Mouse (Mus musculus): ENCODE data around the gene Olfr629.
A peak's percentile ranks its signal among the peaks of the same experiment; 100 is the strongest.
"Not testable (repeated sequence)": the region's sequence is repeated elsewhere in the genome, so short reads cannot be mapped to it uniquely, and the experiment has no call there.

The Olfr629 gene

GRCm38 (mm10) chr7:103744843-103745242, at the start of gene Olfr629:
Gene Olfr629, minus strand, starts transcription at chr7:103744943.
- no peak for DNase-seq (ENCODE audit: low spot score in 2 of 2)

DNA sequence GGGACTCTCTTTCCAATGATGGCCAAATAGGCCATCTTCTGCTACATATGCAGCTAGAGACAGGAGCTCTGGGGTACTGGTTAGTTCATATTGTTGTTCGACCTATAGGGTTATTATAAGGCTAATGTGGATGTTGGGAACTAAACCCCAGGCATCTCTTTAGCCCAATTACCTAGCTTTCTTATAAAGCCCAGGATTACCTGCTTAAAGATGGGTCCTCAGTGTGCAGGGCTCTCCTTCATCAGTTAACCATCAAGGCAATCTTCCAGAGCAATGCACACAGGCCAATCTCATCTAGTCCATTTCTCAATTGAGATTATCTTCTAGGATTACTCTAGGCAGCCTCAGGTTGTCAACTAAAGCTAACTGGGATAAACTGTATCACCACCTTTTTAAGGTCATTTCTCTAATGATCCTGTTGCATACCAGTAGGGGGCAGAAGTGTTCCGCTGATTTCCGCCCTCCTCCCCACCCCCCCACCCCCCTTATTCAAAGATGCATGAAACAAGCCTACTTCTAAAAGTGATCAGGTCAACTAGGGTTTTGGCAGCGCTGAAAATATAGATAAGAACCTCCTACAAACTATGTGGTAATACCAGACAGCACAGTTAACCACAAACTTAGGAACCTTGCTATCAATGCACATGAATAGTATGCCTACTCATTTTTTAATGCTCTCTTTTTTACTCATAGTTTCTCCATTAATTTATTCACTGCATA, 48.1 kb upstream of the Olfr629 start:
- no peak for DNase-seq (ENCODE audit: low spot score in 2 of 2)

DNA sequence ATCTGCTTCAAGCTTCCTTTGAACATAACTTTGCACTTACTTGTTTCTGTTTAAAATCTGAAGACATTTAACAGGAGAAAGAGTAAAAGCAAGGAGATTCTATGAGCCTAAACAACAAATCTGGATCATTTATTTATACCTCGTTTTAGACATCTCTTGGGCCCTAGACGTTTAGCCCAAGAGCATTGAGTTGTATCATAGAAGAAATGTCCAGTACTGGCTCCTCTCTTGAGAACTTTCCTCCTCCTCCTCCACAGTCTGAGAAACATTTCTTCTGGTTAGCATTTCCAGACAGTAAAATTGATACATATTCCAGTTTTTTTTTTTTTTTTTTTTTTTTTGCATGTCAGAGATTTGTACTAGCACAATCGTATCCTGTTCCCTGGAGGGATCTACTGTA, 47.0 kb upstream of the Olfr629 start, which contains the start of gene Olfr67:
Gene Olfr67 (minus strand): TSS at position 101 of the 400 bp plus-strand sequence.
- DNase-seq (ENCODE audit: low spot score in 2 of 2) = no peak

DNA sequence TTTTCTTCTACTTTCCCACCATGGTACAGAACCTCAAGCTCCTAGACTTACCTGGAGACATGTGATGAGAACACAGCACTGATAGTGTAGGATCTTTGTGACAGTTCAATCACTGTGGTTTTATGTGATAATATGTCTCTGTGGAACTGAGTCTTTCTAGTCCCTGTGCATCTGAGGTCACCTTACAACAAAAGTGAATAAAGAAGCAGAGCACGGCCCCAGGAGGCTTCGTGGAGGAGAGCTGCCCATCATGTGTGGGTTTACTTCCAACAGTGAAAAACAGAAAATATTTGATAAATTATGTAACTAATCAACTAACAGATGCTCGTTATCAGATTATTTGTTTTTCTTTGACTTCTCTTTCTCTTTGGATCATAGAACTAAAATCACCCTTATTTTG, 34.9 kb upstream of the Olfr629 start, which contains the start of gene Olfr68:
Gene Olfr68 (minus strand): TSS at position 101 of the 400 bp plus-strand sequence.
- DNase-seq (ENCODE audit: low spot score in 2 of 2) = no peak

- not testable (repeated sequence) for DNase-seq (ENCODE audit: low spot score in 2 of 2)
Measured at GRCm38 (mm10) chr7:103777652-103778051, 32.9 kb upstream of the Olfr629 start.

DNA sequence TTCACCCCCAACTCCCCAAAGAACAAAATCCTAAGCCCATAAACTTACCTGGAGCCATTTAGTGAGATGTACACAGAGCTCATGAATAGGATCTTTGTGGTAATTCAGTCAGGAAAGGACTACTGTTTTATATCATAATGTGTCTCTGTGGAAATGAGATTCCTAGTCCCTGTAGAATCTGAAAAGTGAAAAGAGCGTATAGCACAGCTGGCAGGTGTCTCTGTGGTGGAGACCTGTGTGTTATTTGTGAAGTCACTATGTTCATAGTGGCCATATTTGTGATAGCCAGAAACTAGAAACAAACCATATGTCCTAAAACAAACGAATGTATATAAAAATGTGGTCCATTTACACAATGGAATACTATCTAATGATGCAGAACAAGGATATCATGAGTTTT, 26.8 kb upstream of the Olfr629 start, which contains the start of gene Olfr69:
Gene Olfr69 (minus strand): TSS at position 101 of the 400 bp plus-strand sequence.
- DNase-seq (ENCODE audit: low spot score in 2 of 2) = no peak

DNA sequence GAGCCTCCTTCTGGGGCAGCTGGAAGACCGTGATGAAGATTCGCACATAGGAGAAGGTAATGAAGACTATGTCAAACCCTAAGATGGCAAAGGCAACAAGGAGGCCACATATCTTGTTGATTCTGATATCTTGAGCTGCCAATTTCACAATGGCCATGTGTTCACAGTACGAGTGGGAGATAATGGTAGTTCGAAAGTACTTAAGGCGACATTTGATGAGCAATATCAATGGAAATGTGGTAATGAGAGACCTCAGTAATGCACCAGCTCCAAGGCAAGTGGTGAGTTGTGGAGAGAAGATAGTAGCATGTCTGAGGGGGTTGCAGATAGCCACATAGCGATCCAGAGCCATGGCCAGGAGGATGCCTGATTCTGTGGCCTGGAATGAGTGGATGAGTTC, 22.9 kb upstream of the Olfr629 start:
- DNase-seq (ENCODE audit: low spot score in 2 of 2) = not testable (repeated sequence)

DNA sequence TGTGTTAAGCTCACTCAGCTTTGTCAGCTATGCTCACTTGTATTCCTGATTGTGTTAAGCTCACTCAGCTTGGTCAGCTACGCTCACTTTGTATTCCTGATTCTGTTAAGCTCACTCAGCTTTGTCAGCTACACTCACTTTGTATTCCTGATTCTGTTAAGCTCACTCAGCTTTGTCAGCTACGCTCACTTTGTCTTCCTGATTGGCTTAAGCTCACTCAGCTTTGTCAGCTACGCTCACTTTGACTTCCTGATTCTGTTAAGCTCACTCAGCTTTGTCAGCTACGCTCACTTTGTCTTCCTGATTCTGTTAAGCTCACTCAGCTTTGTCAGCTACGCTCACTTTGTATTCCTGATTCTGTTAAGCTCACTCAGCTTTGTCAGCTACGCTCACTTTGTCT, 17.5 kb upstream of the Olfr629 start:
- not testable (repeated sequence) for DNase-seq (ENCODE audit: low spot score in 2 of 2)

GRCm38 (mm10) chr7:103757233-103757632, 12.5 kb upstream of the Olfr629 start, which contains the start of gene Olfr630:
Gene Olfr630, minus strand, starts transcription at chr7:103757333.
- no peak for DNase-seq (ENCODE audit: low spot score in 2 of 2)

- DNase-seq (ENCODE audit: low spot score in 2 of 2) = no peak
Measured at GRCm38 (mm10) chr7:103730074-103730473, 14.7 kb downstream of the Olfr629 start, which contains the start of gene Olfr628. Gene Olfr628, plus strand, starts transcription at chr7:103730374.

DNA sequence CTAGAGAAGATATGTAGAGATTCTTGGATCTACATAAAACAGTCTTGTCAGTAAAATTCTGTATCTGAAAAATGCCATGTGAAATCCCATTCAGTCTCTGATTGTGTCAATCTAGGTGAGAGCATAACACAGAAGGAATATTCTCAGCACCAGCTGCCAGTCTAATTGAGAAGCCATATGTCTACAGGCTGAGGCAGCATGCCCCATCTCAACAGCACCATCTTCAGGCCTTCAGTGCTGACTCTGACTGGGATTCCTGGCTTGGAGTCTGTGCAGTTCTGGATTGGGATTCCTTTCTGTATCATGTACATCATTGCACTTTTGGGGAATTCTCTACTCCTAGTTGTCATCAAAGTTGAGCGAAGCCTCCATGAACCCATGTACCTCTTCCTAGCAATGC, 28.3 kb downstream of the Olfr629 start:
- not testable (repeated sequence) for DNase-seq (ENCODE audit: low spot score in 2 of 2)

DNA sequence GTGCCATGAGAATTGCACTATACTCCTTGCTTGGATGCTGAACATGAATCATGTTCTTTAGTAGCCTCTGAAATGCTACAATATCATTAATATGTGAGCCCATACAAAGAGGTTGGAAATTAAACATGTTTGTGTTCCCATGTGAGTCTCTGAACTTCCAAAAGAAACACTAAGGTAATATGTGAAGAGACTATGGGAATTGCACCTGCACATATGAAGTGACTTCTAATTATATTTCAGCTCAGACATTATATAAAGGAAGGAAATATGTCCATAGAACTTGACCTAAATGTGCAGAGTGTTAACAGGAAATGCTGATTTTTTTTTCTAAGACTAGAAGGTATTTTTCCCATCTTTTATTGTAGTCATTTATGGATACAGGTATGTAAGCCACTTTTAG, 30.4 kb downstream of the Olfr629 start, which contains the start of gene Olfr243:
Gene Olfr243 (plus strand): TSS at position 301 of the 400 bp plus-strand sequence.
- no peak for DNase-seq (ENCODE audit: low spot score in 2 of 2)

GRCm38 (mm10) chr7:103712024-103712423, 32.7 kb downstream of the Olfr629 start:
- peak in 1 of 2 experiments; percentile 7 for DNase-seq (ENCODE audit: low spot score in 2 of 2)

DNA sequence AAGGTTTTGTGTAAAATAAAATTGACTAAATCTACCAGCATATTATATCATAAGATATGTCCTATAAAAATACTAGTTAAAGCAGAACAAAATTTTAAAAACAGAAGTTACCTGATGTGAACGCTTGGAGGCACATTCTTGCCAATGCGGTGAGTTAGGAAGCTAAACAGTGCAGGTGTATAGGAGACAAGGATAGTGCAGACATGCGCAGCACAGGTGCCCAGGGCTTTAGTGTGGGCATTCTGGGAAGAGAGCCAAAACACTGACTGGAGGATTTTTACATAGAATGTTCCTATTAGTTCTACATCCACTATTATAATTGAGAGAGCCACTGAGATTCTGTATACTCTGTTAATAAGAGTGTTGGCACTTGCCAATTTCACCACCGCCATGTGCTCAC, 45.3 kb downstream of the Olfr629 start:
- no peak for DNase-seq (ENCODE audit: low spot score in 2 of 2)
